Mouse (Mus musculus): ENCODE results near the gene Comtd1. TPM values are rescaled to one million over a fixed set of nuclear protein-coding genes. Genes with fewer than 3 reads are reported as not detected.
A peak's percentile ranks its signal among the peaks of the same experiment; 100 is the strongest.

The Comtd1 gene
- polyA plus RNA-seq, 1 experiment from 2014 or later = 38.1 TPM

- H3K27me3 ChIP-seq = no peaks in the 10 kb centered on the region
- H3K4me2 ChIP-seq = no peak overlapping the region
- 40% methylated on average over 4 of the region's 4 CpGs for WGBS
- no peaks in the 10 kb centered on the region for H3K9me3 ChIP-seq (replicated peaks)
- no peak overlapping the region for H3K4me3 ChIP-seq
- H3K9ac ChIP-seq = no peak overlapping the region
- no peaks in the 10 kb centered on the region for H3K36me3 ChIP-seq
- H3K4me1 ChIP-seq (replicated peaks) = peaks cover 21% of the 10 kb centered on the region
- ATAC-seq (replicated peaks; ENCODE audit: insufficient number of reproducible peaks, insufficient read depth, low FRiP score, low read depth) = no peak
- 0 out of 2 replicates have a peak overlapping the region, but pooled peaks have one; percentile 25 for H3K27ac ChIP-seq
Measured at GRCm38 (mm10) chr14:21813216-21813615, 35.6 kb downstream of the Comtd1 start.

- ATAC-seq (replicated peaks; ENCODE audit: insufficient number of reproducible peaks, insufficient read depth, low FRiP score, low read depth) = 0 out of 2 replicates have a peak, but pooled peaks have one; percentile 36
- H3K4me3 ChIP-seq = no peak overlapping the region
- no peak overlapping the region for H3K27ac ChIP-seq
- 23% methylated on average over 14 of the region's 14 CpGs for WGBS
- H3K9me3 ChIP-seq (replicated peaks) = no peaks in the 10 kb centered on the region
- peak overlapping the region; percentile 37 for H3K4me2 ChIP-seq
- H3K27me3 ChIP-seq = no peaks in the 10 kb centered on the region
- H3K9ac ChIP-seq = no peak overlapping the region
- no peaks in the 10 kb centered on the region for H3K36me3 ChIP-seq
- peaks cover 21% of the 10 kb centered on the region for H3K4me1 ChIP-seq (replicated peaks)
Measured at GRCm38 (mm10) chr14:21812590-21813162, 36.1 kb downstream of the Comtd1 start.

- Histone ChIP-seq H3K36me3 (no peaks in the 10 kb centered on the region), H3K27ac (no peak overlapping the region), H3K27me3 (no peaks in the 10 kb centered on the region), H3K9me3 (replicated peaks) (no peaks in the 10 kb centered on the region), H3K4me3 (no peak overlapping the region), H3K4me1 (replicated peaks) (peaks cover 21% of the 10 kb centered on the region), H3K9ac (no peak overlapping the region), H3K4me2 (no peak overlapping the region)
- no peak for ATAC-seq (replicated peaks; ENCODE audit: insufficient number of reproducible peaks, insufficient read depth, low FRiP score, low read depth)
- WGBS = 59% methylated on average over 10 of the region's 10 CpGs
Measured at GRCm38 (mm10) chr14:21811744-21812393, 36.9 kb downstream of the Comtd1 start.

- Histone ChIP-seq H3K4me2 (no peak overlapping the region), H3K27me3 (no peaks in the 10 kb centered on the region), H3K36me3 (no peaks in the 10 kb centered on the region), H3K4me1 (replicated peaks) (peaks cover 22% of the 10 kb centered on the region), H3K9me3 (replicated peaks) (no peaks in the 10 kb centered on the region), H3K27ac (no peak overlapping the region), H3K4me3 (no peak overlapping the region), H3K9ac (no peak overlapping the region)
- WGBS = 83% methylated on average over 4 of the region's 4 CpGs
- no peak for ATAC-seq (replicated peaks; ENCODE audit: insufficient number of reproducible peaks, insufficient read depth, low FRiP score, low read depth)
Measured at GRCm38 (mm10) chr14:21811301-21811700, 37.5 kb downstream of the Comtd1 start.

GRCm38 (mm10) chr14:21809418-21809817 is 39.4 kb downstream of the Comtd1 start:
- no peak for ATAC-seq (replicated peaks; ENCODE audit: insufficient number of reproducible peaks, insufficient read depth, low FRiP score, low read depth)
- H3K4me2 ChIP-seq = no peak overlapping the region
- 90% methylated on average over 2 of the region's 2 CpGs for WGBS

GRCm38 (mm10) chr14:21808208-21808922 is 40.4 kb downstream of the Comtd1 start:
- Histone ChIP-seq H3K4me3 (no peak overlapping the region), H3K27me3 (no peaks in the 10 kb centered on the region), H3K4me1 (replicated peaks) (peaks cover 17% of the 10 kb centered on the region), H3K36me3 (no peaks in the 10 kb centered on the region), H3K4me2 (no peak overlapping the region), H3K9ac (no peak overlapping the region), H3K27ac (no peak overlapping the region), H3K9me3 (replicated peaks) (no peaks in the 10 kb centered on the region)
- no peak for ATAC-seq (replicated peaks; ENCODE audit: insufficient number of reproducible peaks, insufficient read depth, low FRiP score, low read depth)
- 70% methylated on average over 8 of the region's 8 CpGs for WGBS

More at GRCm38 (mm10) chr14:21809418-21809817, 39.4 kb downstream of the Comtd1 start:
- Histone ChIP-seq H3K4me3 (no peak overlapping the region), H3K27me3 (no peaks in the 10 kb centered on the region), H3K4me1 (replicated peaks) (peaks cover 23% of the 10 kb centered on the region), H3K9me3 (replicated peaks) (no peaks in the 10 kb centered on the region), H3K36me3 (no peaks in the 10 kb centered on the region), H3K27ac (no peak overlapping the region), H3K9ac (no peak overlapping the region)

GRCm38 (mm10) chr14:21806631-21807160 is 42.1 kb downstream of the Comtd1 start:
- Histone ChIP-seq H3K27me3 (no peaks in the 10 kb centered on the region), H3K36me3 (no peaks in the 10 kb centered on the region), H3K4me2 (no peak overlapping the region), H3K4me1 (replicated peaks) (peaks cover 6% of the 10 kb centered on the region; the same call in 1 of the 2 replicates), H3K4me3 (no peak overlapping the region), H3K27ac (no peak overlapping the region), H3K9ac (no peak overlapping the region), H3K9me3 (replicated peaks) (no peaks in the 10 kb centered on the region)
- 66% methylated on average over 3 of the region's 3 CpGs for WGBS
- no peak for ATAC-seq (replicated peaks; ENCODE audit: insufficient number of reproducible peaks, insufficient read depth, low FRiP score, low read depth)

- WGBS = 54% methylated on average over 2 of the region's 2 CpGs
- H3K27me3 ChIP-seq = no peaks in the 10 kb centered on the region
- H3K4me2 ChIP-seq = no peak overlapping the region
- H3K4me1 ChIP-seq (replicated peaks) = 0 out of 2 replicates have a peak, but pooled peaks cover 2% of the 10 kb centered on the region
- no peaks in the 10 kb centered on the region for H3K36me3 ChIP-seq
- no peaks in the 10 kb centered on the region for H3K9me3 ChIP-seq (replicated peaks)
- H3K4me3 ChIP-seq = no peak overlapping the region
- H3K27ac ChIP-seq = no peak overlapping the region
- no peak for ATAC-seq (replicated peaks; ENCODE audit: insufficient number of reproducible peaks, insufficient read depth, low FRiP score, low read depth)
- no peak overlapping the region for H3K9ac ChIP-seq
Measured at GRCm38 (mm10) chr14:21806203-21806602, 42.6 kb downstream of the Comtd1 start.

GRCm38 (mm10) chr14:21802543-21803206 is 46.1 kb downstream of the Comtd1 start:
- 0 out of 2 replicates have a peak, but pooled peaks cover 2% of the 10 kb centered on the region for H3K4me1 ChIP-seq (replicated peaks)
- no peak overlapping the region for H3K27ac ChIP-seq
- WGBS = 93% methylated on average over 6 of the region's 6 CpGs
- no peaks in the 10 kb centered on the region for H3K9me3 ChIP-seq (replicated peaks)
- H3K4me2 ChIP-seq = no peak overlapping the region
- no peak overlapping the region for H3K9ac ChIP-seq
- no peak overlapping the region for H3K4me3 ChIP-seq
- no peaks in the 10 kb centered on the region for H3K27me3 ChIP-seq
- H3K36me3 ChIP-seq = no peaks in the 10 kb centered on the region; the same call in 1 of the 2 replicates
- no peak for ATAC-seq (replicated peaks; ENCODE audit: insufficient number of reproducible peaks, insufficient read depth, low FRiP score, low read depth)

GRCm38 (mm10) chr14:21801624-21802023 is 47.2 kb downstream of the Comtd1 start:
- no peak for ATAC-seq (replicated peaks; ENCODE audit: insufficient number of reproducible peaks, insufficient read depth, low FRiP score, low read depth)
- Histone ChIP-seq H3K9ac (no peak overlapping the region), H3K36me3 (no peaks in the 10 kb centered on the region; the same call in 1 of the 2 replicates), H3K4me1 (replicated peaks) (0 out of 2 replicates have a peak, but pooled peaks cover 2% of the 10 kb centered on the region), H3K9me3 (replicated peaks) (no peaks in the 10 kb centered on the region), H3K27me3 (no peaks in the 10 kb centered on the region), H3K27ac (no peak overlapping the region), H3K4me3 (no peak overlapping the region), H3K4me2 (no peak overlapping the region)
- WGBS = 68% methylated on average over 7 of the region's 7 CpGs

- peaks cover under 1% of the 10 kb centered on the region; the same call in 1 of the 2 replicates for H3K36me3 ChIP-seq
- H3K4me2 ChIP-seq = no peak overlapping the region
- H3K4me1 ChIP-seq (replicated peaks) = no peaks in the 10 kb centered on the region
- WGBS = 91% methylated on average over 4 of the region's 4 CpGs
- no peak overlapping the region for H3K9ac ChIP-seq
- no peaks in the 10 kb centered on the region for H3K9me3 ChIP-seq (replicated peaks)
- no peak overlapping the region for H3K27ac ChIP-seq
- no peak overlapping the region for H3K4me3 ChIP-seq
- no peaks in the 10 kb centered on the region for H3K27me3 ChIP-seq
- no peak for ATAC-seq (replicated peaks; ENCODE audit: insufficient number of reproducible peaks, insufficient read depth, low FRiP score, low read depth)
Measured at GRCm38 (mm10) chr14:21800641-21801040, 48.1 kb downstream of the Comtd1 start.
